Mouse (Mus musculus) brain, embryonic 14.5 days (tissue): ENCODE measurements around the gene Sh3kbp1.

ENCODE experiments used
- CTCF ChIP-seq: fragments of 200-500 bp; IDR thresholded peaks from 2 replicates; pipeline ENCODE4 v1.5.1; 2012; ENCODE audit warnings: inconsistent platforms, mild to moderate bottlenecking, moderate library complexity, borderline replicate concordance; ENCODE audit not compliant: insufficient read depth, insufficient read length; ENCODE audit errors: extremely low read depth
- POLR2A ChIP-seq: fragments of 200-500 bp; IDR thresholded peaks from 2 replicates; pipeline ENCODE4 v1.6.1; 2012; ENCODE audit warnings: mild to moderate bottlenecking, inconsistent platforms, borderline replicate concordance; ENCODE audit not compliant: poor library complexity, insufficient read depth, insufficient read length, severe bottlenecking; ENCODE audit errors: extremely low read depth

GRCm38 (mm10) chrX:159697030-159697454 is 70.0 kb downstream of the Sh3kbp1 start:
- no peak for TF ChIP-seq POLR2A
- no peak for TF ChIP-seq CTCF
